Mouse (Mus musculus): ENCODE measurements at regions not wholly inside any gene's neighbourhood (a gene's known extent, or its start where the extent isn't known, plus 50 kb on each side); places are given as distances from the start of the nearest gene placed in this dataset.

DNA sequence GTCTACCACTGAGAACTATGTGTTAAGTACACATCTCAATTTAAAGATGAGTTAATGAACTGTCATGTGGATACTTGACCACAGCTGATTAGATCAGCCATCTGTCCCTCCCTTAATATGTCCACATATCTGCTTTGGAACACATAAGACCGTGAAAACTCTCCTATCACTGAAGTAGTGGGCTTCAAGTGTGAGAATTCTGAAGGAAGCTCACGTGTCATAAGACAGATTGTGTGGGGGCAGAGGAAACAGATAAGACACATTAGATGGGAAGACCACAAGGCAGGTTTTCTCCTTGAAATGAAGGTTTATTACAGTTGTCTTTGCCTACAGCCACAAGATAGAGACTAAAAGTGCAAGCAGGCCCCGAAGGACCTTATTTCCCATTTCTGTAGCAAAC is 451.0 kb upstream of the Gcfc2 start:
- TF ChIP-seq POLR2A (IDR thresholded peaks at IDR 0.05; ENCODE audit: insufficient read depth, low read length): no peak
- no peak for TF ChIP-seq CTCF (IDR thresholded peaks at IDR 0.05; ENCODE audit: low read depth, low read length)
- no peak for TF ChIP-seq EP300 (IDR thresholded peaks at IDR 0.05; ENCODE audit: insufficient read depth, low read depth, low read length)

Measured in ES-Bruce4 (cell line).